Mouse (Mus musculus): ENCODE data around the gene Gm3685. TPM values are rescaled to one million over a fixed set of nuclear protein-coding genes. Genes with fewer than 3 reads are reported as not detected.
A peak's percentile ranks its signal among the peaks of the same experiment; 100 is the strongest.
"Not testable (repeated sequence)": the region's sequence is repeated elsewhere in the genome, so short reads cannot be mapped to it uniquely, and the experiment has no call there.

Gene Gm3685
- not detected in 2 replicates for polyA plus RNA-seq (2011; ENCODE audit: insufficient read depth, insufficient read length, low read depth, missing spikeins)

DNA sequence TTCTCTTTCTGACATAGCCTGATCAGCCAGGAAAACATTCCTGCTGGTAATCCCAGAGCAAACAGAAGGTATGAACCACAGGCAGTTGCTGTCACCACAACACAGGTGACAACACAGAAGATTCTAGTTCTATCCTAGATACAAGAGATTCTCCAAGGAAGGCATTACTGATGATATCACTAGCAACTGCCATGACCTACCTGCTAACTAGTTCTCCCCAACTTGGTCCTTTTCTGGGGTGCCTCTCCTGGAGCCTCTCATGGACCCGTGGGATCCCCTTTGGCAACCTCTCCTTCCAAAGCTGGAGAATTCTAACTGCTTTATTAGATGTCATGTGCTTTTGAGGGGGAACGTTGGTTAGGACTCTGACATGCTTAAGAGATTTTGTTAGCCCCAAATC lies at the start of gene Gm3685:
TSS of gene Gm3685 (minus strand) at position 101 of the 400 bp plus-strand sequence.
- not testable (repeated sequence) for H3K4me1 ChIP-seq (ENCODE audit: control insufficient read depth, insufficient read depth, low read length); H3K9ac ChIP-seq (ENCODE audit: low read depth, poor library complexity, severe bottlenecking); H3K27ac ChIP-seq (ENCODE audit: insufficient read depth, low read length); H3K4me3 ChIP-seq (ENCODE audit: low read depth, low read length); H3K27me3 ChIP-seq (ENCODE audit: control insufficient read depth, insufficient read depth, low read length, poor library complexity, severe bottlenecking); H3K36me3 ChIP-seq (ENCODE audit: control insufficient read depth, insufficient read depth, low read length, poor library complexity, severe bottlenecking); H3K9me3 ChIP-seq (replicated peaks; ENCODE audit: control insufficient read depth, insufficient read depth, low read length, poor library complexity, severe bottlenecking)

DNA sequence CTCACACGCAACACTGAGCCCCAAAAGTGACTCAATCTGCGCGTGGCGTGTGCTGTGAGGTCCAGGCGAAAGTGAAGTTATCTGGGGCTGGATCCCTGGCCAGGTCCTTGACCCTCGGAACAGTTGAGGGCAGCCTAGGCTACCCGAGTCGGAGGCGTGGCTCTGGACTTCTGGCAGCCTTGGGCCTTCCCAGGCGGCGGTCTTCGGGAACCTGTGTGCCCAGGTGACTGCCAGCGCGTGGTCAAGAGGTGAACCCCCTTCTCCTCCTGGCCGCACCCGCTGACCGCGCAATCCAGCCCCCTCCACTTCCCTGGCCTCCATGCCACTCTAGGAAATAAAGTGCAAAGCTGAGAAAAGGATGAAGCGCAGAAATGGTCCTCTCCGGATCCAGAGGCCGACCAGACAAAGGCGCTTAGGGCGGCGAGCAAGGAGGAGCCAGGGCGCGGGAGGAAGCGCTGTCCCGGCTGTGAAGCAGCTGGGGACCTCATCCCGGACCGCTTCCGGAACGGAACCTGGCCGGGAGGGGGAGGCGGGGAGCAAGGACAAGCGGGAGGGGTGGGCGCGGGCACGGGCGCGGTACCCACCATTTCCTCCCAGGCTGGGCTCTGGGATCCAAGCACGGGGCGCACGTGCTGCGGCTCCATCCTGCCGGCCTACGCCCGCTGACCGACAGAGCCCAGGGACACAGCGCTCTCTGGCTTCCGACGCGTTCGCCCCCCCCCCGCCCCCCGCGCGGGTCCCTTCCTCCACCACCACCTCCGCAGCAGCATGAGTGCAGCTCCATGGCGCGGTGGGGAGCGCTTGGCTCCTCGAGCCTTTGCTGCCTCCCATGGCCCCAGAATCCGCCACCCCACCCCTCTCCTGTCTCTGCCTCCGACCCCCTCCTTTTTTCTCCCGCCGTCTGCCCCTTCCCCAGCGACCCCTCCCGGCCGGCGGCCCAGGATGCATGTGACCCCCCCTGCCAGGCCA lies 17.7 kb downstream of the Gm3685 start, which contains the start of gene Gm10406:
TSS of gene Gm10406 (minus strand) at position 669 of the 969 bp plus-strand sequence.
- Histone ChIP-seq H3K4me3 (ENCODE audit: low read depth, low read length) (peak within 1 kb of the TSS; percentile 85), H3K9ac (ENCODE audit: low read depth, poor library complexity, severe bottlenecking) (peak within 1 kb of the TSS; percentile 67)
- H3K4me1 ChIP-seq (ENCODE audit: control insufficient read depth, insufficient read depth, low read length); H3K36me3 ChIP-seq (ENCODE audit: control insufficient read depth, insufficient read depth, low read length, poor library complexity, severe bottlenecking); H3K27me3 ChIP-seq (ENCODE audit: control insufficient read depth, insufficient read depth, low read length, poor library complexity, severe bottlenecking); H3K9me3 ChIP-seq (replicated peaks; ENCODE audit: control insufficient read depth, insufficient read depth, low read length, poor library complexity, severe bottlenecking); H3K27ac ChIP-seq (ENCODE audit: insufficient read depth, low read length): not testable (repeated sequence)

DNA sequence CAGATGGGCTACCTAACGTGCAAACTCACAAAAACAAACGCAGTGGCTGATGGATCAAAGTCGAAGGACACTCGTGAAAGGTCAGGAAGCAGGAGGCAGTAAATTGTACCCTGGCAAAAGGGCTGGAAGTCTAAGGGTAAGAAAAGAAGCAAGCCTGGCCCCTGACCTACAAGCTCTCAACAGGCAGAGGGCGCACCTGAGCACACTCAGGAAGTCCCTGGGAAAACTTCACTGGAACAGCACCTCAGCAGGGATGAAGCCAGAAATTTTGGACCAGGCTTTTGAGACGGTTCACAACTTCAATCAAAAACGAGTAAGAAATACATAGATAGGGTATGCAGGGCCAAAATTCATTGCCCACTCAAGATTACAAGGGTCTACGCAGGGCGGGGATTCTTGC lies 18.5 kb downstream of the Gm3685 start:
- not testable (repeated sequence) for H3K4me1 ChIP-seq (ENCODE audit: control insufficient read depth, insufficient read depth, low read length)

More for the DNA sequence above, 18.5 kb downstream of the Gm3685 start:
- H3K9me3 ChIP-seq (replicated peaks; ENCODE audit: control insufficient read depth, insufficient read depth, low read length, poor library complexity, severe bottlenecking); H3K36me3 ChIP-seq (ENCODE audit: control insufficient read depth, insufficient read depth, low read length, poor library complexity, severe bottlenecking); H3K27me3 ChIP-seq (ENCODE audit: control insufficient read depth, insufficient read depth, low read length, poor library complexity, severe bottlenecking); H3K4me3 ChIP-seq (ENCODE audit: low read depth, low read length); H3K27ac ChIP-seq (ENCODE audit: insufficient read depth, low read length): not testable (repeated sequence)
- peak overlapping the region; percentile 67; the same call in 1 of the 2 replicates for H3K9ac ChIP-seq (ENCODE audit: low read depth, poor library complexity, severe bottlenecking)

Other genes starting within 250 kb of the Gm3685 start
- not detected in 2 replicates for gene Gm3642, start 204.7 kb downstream of the Gm3685 start, polyA plus RNA-seq (2011; ENCODE audit: insufficient read depth, insufficient read length, low read depth, missing spikeins)
- 0.64 TPM in 1 of 2 replicates, not detected in the other for gene Gm3667, start 155.0 kb downstream of the Gm3685 start, polyA plus RNA-seq (2011; ENCODE audit: insufficient read depth, insufficient read length, low read depth, missing spikeins)
- not detected in 2 replicates for gene Gm6356, start 71.2 kb downstream of the Gm3685 start, polyA plus RNA-seq (2011; ENCODE audit: insufficient read depth, insufficient read length, low read depth, missing spikeins)
- gene Gm10406, start 17.5 kb downstream of the Gm3685 start, polyA plus RNA-seq (2011; ENCODE audit: insufficient read depth, insufficient read length, low read depth, missing spikeins) = 0.36 and 0.58 TPM in 2 replicates
- 2.1 and 2.8 TPM in 2 replicates for gene Gm3696, start 55.7 kb upstream of the Gm3685 start, polyA plus RNA-seq (2011; ENCODE audit: insufficient read depth, insufficient read length, low read depth, missing spikeins)
- not detected in 2 replicates for gene Gm6676, start 80.4 kb upstream of the Gm3685 start, polyA plus RNA-seq (2011; ENCODE audit: insufficient read depth, insufficient read length, low read depth, missing spikeins)
- 2.7 and 7.0 TPM in 2 replicates for gene Gm3512, start 129.6 kb upstream of the Gm3685 start, polyA plus RNA-seq (2011; ENCODE audit: insufficient read depth, insufficient read length, low read depth, missing spikeins)
- not detected in 2 replicates for gene Gm16434, start 149.6 kb upstream of the Gm3685 start, polyA plus RNA-seq (2011; ENCODE audit: insufficient read depth, insufficient read length, low read depth, missing spikeins)
- gene Gm3727, start 219.7 kb upstream of the Gm3685 start, polyA plus RNA-seq (2011; ENCODE audit: insufficient read depth, insufficient read length, low read depth, missing spikeins) = not detected in 2 replicates